Mouse (Mus musculus): ENCODE measurements around the gene 2310009B15Rik. TPM values are rescaled to one million over a fixed set of nuclear protein-coding genes. Genes with fewer than 3 reads are reported as not detected.

Gene 2310009B15Rik
- polyA plus RNA-seq, 2 experiments = 10.9 to 17.3 TPM

GRCm38 (mm10) chr1:138839291-138839690 lies 17.4 kb downstream of the 2310009B15Rik start:
- Histone ChIP-seq H3K27ac (no peak overlapping the region), H3K9ac (replicated peaks) (no peak overlapping the region), H3K4me1 (replicated peaks; ENCODE audit: control insufficient read depth in 2 of 2, insufficient read depth in 2 of 2, low read length in 1 of 2) (peaks cover 0 to 2% of the 10 kb centered on the region in 2 experiments; a peak in 1 of 4 replicates), H3K4me2 (ENCODE audit: low read depth) (no peak overlapping the region), H3K27me3 (ENCODE audit: control insufficient read depth, insufficient read depth, low read length) (peaks cover 95% of the 10 kb centered on the region), H3K9me3 (ENCODE audit: control insufficient read depth, low read length) (no peaks in the 10 kb centered on the region), H3K36me3 (replicated peaks; ENCODE audit: control insufficient read depth, insufficient read depth, low read depth) (no peaks in the 10 kb centered on the region), H3K4me3 (ENCODE audit: insufficient read depth in 1 of 2, low read depth in 2 of 2, low read length in 2 of 2) (no peak overlapping the region)
- DNase-seq (ENCODE audit: low read depth in 3 of 3, low spot score in 3 of 3) (no peak), ATAC-seq (ENCODE audit: insufficient read depth) (no peak)
- 23% methylated on average over 2 of the region's 2 CpGs for WGBS (ENCODE audit: insufficient replicate concordance)
- TF ChIP-seq CTCF (IDR thresholded peaks at IDR 0.05; ENCODE audit: low read depth) (no peak), EP300 (IDR thresholded peaks at IDR 0.05; ENCODE audit: low read depth) (no peak)

DNA sequence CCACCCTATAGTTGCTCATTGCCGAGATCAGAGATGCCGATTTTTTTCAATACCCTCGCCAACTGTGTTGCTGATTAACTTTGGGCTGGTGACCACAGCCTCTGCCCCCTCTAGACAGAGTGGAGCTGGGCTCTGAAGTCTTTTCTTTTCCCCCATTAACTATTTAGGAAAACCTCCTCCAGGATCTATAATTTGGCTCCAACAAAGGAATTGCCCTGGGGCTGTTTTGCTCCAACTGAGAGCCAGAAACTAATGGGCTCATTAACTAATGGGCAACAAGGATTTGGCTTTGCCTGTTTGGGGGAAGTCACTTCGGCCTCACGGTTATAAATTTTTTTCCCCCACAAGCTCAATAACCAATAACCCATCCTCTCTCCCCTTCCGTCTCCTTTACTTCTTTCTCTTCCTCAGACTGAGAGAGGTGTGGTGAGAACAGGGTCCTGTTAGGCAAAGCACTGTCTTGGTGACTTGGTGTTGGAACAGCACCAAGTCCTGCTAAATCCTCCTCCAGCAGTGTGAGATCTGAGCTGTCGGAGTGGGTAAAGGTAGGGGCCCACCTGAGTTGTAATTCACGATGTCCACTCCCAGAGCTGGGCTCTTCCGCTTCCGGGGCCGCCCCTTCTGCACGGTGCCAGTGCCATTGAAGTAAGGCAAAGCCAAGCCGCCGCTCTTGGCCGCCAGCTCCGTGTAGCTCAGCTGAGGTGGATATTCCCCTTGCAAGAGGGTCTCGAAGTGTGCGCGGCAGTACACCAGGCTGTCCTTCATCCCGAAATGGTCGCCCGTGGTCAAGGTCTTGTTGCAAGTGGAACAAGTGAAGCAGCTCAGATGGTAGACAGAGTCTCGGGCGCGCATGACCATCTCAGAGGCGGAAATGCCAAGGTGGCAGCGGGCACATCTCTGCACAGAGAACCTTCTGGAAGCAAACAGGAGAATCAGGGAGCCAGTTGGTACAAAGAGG lies 18.6 kb downstream of the 2310009B15Rik start:
- Histone ChIP-seq H3K4me3 (ENCODE audit: insufficient read depth in 1 of 2, low read depth in 2 of 2, low read length in 2 of 2) (no peak overlapping the region), H3K4me1 (replicated peaks; ENCODE audit: control insufficient read depth in 2 of 2, insufficient read depth in 2 of 2, low read length in 1 of 2) (no peaks in the 10 kb centered on the region), H3K4me2 (ENCODE audit: low read depth) (no peak overlapping the region), H3K27ac (no peak overlapping the region), H3K36me3 (replicated peaks; ENCODE audit: control insufficient read depth, insufficient read depth, low read depth) (no peaks in the 10 kb centered on the region), H3K9ac (replicated peaks) (no peak overlapping the region), H3K9me3 (ENCODE audit: control insufficient read depth, low read length) (no peaks in the 10 kb centered on the region), H3K27me3 (ENCODE audit: control insufficient read depth, insufficient read depth, low read length) (peaks cover 84% of the 10 kb centered on the region)
- whole genome bisulfite sequencing (ENCODE audit: insufficient replicate concordance) = 14% methylated on average over 27 of the region's 27 CpGs
- no peak for TF ChIP-seq CTCF (IDR thresholded peaks at IDR 0.05; ENCODE audit: low read depth)
- TF ChIP-seq EP300 (IDR thresholded peaks at IDR 0.05; ENCODE audit: low read depth) = no peak
- no peak for DNase-seq (ENCODE audit: low read depth in 3 of 3, low spot score in 3 of 3)
- no peak for ATAC-seq (ENCODE audit: insufficient read depth)

GRCm38 (mm10) chr1:138835355-138835900 lies 21.2 kb downstream of the 2310009B15Rik start:
- Histone ChIP-seq H3K36me3 (replicated peaks; ENCODE audit: control insufficient read depth, insufficient read depth, low read depth) (no peaks in the 10 kb centered on the region), H3K4me1 (replicated peaks; ENCODE audit: control insufficient read depth in 2 of 2, insufficient read depth in 2 of 2, low read length in 1 of 2) (no peaks in the 10 kb centered on the region), H3K27me3 (ENCODE audit: control insufficient read depth, insufficient read depth, low read length) (peaks cover 69% of the 10 kb centered on the region), H3K9me3 (ENCODE audit: control insufficient read depth, low read length) (no peaks in the 10 kb centered on the region), H3K4me3 (ENCODE audit: insufficient read depth in 1 of 2, low read depth in 2 of 2, low read length in 2 of 2) (no peak overlapping the region), H3K27ac (no peak overlapping the region), H3K4me2 (ENCODE audit: low read depth) (no peak overlapping the region), H3K9ac (replicated peaks) (no peak overlapping the region)
- 2% methylated on average over 3 of the region's 3 CpGs for WGBS (ENCODE audit: insufficient replicate concordance)
- DNase-seq (ENCODE audit: low read depth in 3 of 3, low spot score in 3 of 3) (no peak), ATAC-seq (ENCODE audit: insufficient read depth) (no peak)
- TF ChIP-seq CTCF (IDR thresholded peaks at IDR 0.05; ENCODE audit: low read depth) (no peak; the same call in 1 of the 2 replicates), EP300 (IDR thresholded peaks at IDR 0.05; ENCODE audit: low read depth) (no peak)

GRCm38 (mm10) chr1:138831309-138831708 lies 25.3 kb downstream of the 2310009B15Rik start:
- no peak for TF ChIP-seq CTCF (IDR thresholded peaks at IDR 0.05; ENCODE audit: low read depth)
- TF ChIP-seq EP300 (IDR thresholded peaks at IDR 0.05; ENCODE audit: low read depth) = no peak
- peak overlapping the region; percentile 43 to 68 for H3K4me3 ChIP-seq (ENCODE audit: insufficient read depth in 1 of 2, low read depth in 2 of 2, low read length in 2 of 2)
- peak; percentile 80 for ATAC-seq (ENCODE audit: insufficient read depth)
- no peaks in the 10 kb centered on the region for H3K4me1 ChIP-seq (replicated peaks; ENCODE audit: control insufficient read depth in 2 of 2, insufficient read depth in 2 of 2, low read length in 1 of 2)
- WGBS (ENCODE audit: insufficient replicate concordance) = under 1% methylated on average over 16 of the region's 16 CpGs
- H3K4me2 ChIP-seq (ENCODE audit: low read depth) = peak overlapping the region; percentile 64
- DNase-seq (ENCODE audit: low read depth in 3 of 3, low spot score in 3 of 3) = peak; percentile 31 to 40 (median 33)
- H3K27ac ChIP-seq = no peak overlapping the region
- H3K27me3 ChIP-seq (ENCODE audit: control insufficient read depth, insufficient read depth, low read length) = peaks cover 29% of the 10 kb centered on the region
- no peaks in the 10 kb centered on the region for H3K36me3 ChIP-seq (replicated peaks; ENCODE audit: control insufficient read depth, insufficient read depth, low read depth)
- H3K9ac ChIP-seq (replicated peaks) = peak overlapping the region; percentile 25; the same call in 1 of the 2 replicates
- no peaks in the 10 kb centered on the region for H3K9me3 ChIP-seq (ENCODE audit: control insufficient read depth, low read length)

DNA sequence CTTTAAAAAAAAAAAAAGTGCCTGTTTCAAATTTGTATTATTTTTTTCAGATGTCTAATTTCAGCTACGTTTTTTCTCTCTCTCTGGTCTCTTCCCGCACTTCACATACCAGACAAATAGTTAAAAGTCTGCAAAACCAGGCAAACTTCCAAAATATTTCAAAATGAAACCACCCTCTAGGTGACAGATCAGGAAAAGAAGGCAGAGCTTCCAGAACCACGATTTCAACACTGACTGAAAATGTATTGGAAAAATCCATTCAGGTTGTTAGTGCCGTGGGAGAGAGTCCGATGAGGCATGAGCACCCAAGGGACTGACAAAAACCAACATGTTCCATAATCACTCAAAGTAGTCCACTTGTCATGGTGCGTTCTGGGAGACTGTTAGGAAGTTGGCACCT lies 29.8 kb downstream of the 2310009B15Rik start:
- H3K27me3 ChIP-seq (ENCODE audit: control insufficient read depth, insufficient read depth, low read length) = peaks cover 1% of the 10 kb centered on the region
- H3K27ac ChIP-seq = no peak overlapping the region
- H3K4me1 ChIP-seq (replicated peaks; ENCODE audit: control insufficient read depth in 2 of 2, insufficient read depth in 2 of 2, low read length in 1 of 2) = no peaks in the 10 kb centered on the region
- ATAC-seq (ENCODE audit: insufficient read depth) (no peak), DNase-seq (ENCODE audit: low read depth in 3 of 3, low spot score in 3 of 3) (no peak)
- H3K9me3 ChIP-seq (ENCODE audit: control insufficient read depth, low read length) = no peaks in the 10 kb centered on the region
- no peak for TF ChIP-seq CTCF (IDR thresholded peaks at IDR 0.05; ENCODE audit: low read depth)
- TF ChIP-seq EP300 (IDR thresholded peaks at IDR 0.05; ENCODE audit: low read depth) = no peak
- H3K4me3 ChIP-seq (ENCODE audit: insufficient read depth in 1 of 2, low read depth in 2 of 2, low read length in 2 of 2) = no peak overlapping the region
- WGBS (ENCODE audit: insufficient replicate concordance) = 56% methylated on average over 6 of the region's 6 CpGs
- H3K9ac ChIP-seq (replicated peaks) = no peak overlapping the region
- no peak overlapping the region for H3K4me2 ChIP-seq (ENCODE audit: low read depth)
- H3K36me3 ChIP-seq (replicated peaks; ENCODE audit: control insufficient read depth, insufficient read depth, low read depth) = no peaks in the 10 kb centered on the region

Data from liver, embryonic 14.5 days (tissue).